Mouse (Mus musculus): ENCODE measurements around the gene Zfp120.
"Not testable (repeated sequence)": the region's sequence is repeated elsewhere in the genome, so short reads cannot be mapped to it uniquely, and the experiment has no call there.

Zfp120 gene

GRCm38 (mm10) chr2:150136435-150136897 lies at the start of gene Zfp120:
Gene Zfp120 (minus strand): TSS chr2:150136708.
- DNase-seq (ENCODE audit: low spot score), result peak; percentile 80

GRCm38 (mm10) chr2:150181570-150181999 lies 45.1 kb upstream of the Zfp120 start, which contains the start of gene Gm14139:
Gene Gm14139 (plus strand): TSS chr2:150181755.
- DNase-seq (ENCODE audit: low spot score), result not testable (repeated sequence)

GRCm38 (mm10) chr2:150181046-150181445 lies 44.5 kb upstream of the Zfp120 start:
- not testable (repeated sequence) for DNase-seq (ENCODE audit: low spot score)

GRCm38 (mm10) chr2:150179579-150179978 lies 43.1 kb upstream of the Zfp120 start, which contains the start of gene Gm10770:
Gene Gm10770 (minus strand): TSS chr2:150179679.
- not testable (repeated sequence) for DNase-seq (ENCODE audit: low spot score)

GRCm38 (mm10) chr2:150173833-150174232 lies 37.3 kb upstream of the Zfp120 start:
- DNase-seq (ENCODE audit: low spot score), result no peak

- no peak for DNase-seq (ENCODE audit: low spot score)
These were observed 30.2 kb upstream of the Zfp120 start for GRCm38 (mm10) chr2:150166703-150167102.

- DNase-seq (ENCODE audit: low spot score), result no peak
These were observed 3.7 kb downstream of the Zfp120 start for GRCm38 (mm10) chr2:150132773-150133172.

- not testable (repeated sequence) for DNase-seq (ENCODE audit: low spot score)
These were observed 4.5 kb downstream of the Zfp120 start for GRCm38 (mm10) chr2:150132002-150132401.

- DNase-seq (ENCODE audit: low spot score), result no peak
These were observed 25.1 kb downstream of the Zfp120 start for GRCm38 (mm10) chr2:150111247-150111912.

GRCm38 (mm10) chr2:150099618-150100017 lies 36.9 kb downstream of the Zfp120 start:
- DNase-seq (ENCODE audit: low spot score), result not testable (repeated sequence)

Measured in ovary, adult 18-20 months (tissue).